Mouse (Mus musculus) C2C12 (cell line): Measurements from ENCODE around the gene Rabep2.

Source experiments
- CEBPB ChIP-seq: IDR thresholded peaks from one replicate; pipeline ENCODE4 v1.6.1; 2011; ENCODE audit warnings: low read depth, mild to moderate bottlenecking, control low read depth, moderate library complexity
- CTCF ChIP-seq: IDR thresholded peaks from one replicate; pipeline ENCODE4 v1.5.1; 2011; ENCODE audit not compliant: control insufficient read depth, insufficient read depth, insufficient read length
- MYOG ChIP-seq: IDR thresholded peaks from one replicate; pipeline ENCODE4 v1.6.1; 2011; ENCODE audit not compliant: control insufficient read depth, insufficient read length; ENCODE audit errors: extremely low read depth

DNA sequence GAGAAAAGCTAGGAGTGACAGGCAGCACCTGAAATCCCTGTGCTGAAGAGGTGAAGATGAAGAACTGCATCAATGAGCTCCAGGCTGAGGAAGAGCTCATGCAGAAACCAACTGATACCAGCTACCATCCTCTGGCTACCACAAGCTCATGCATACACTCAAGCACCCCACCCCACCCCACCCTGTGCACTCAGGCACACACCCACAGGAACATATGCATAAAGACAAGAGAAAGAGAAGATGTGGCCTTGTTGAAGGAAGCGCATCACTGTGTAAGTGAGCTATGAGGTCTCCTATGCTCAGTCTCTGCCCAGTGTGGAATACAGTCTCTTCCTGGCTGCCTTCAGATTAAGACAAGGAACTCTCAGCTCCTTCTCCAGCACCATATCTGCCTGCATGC, 40.4 kb upstream of the Rabep2 start:
- TF ChIP-seq CTCF = no peak
- TF ChIP-seq MYOG = no peak
- no peak for TF ChIP-seq CEBPB
